Mouse (Mus musculus) adrenal gland, adult 8-10 months (tissue): ENCODE data around the gene Hcn1. TPM values are rescaled to one million over a fixed set of nuclear protein-coding genes. Genes with fewer than 3 reads are reported as not detected.
A peak's percentile ranks its signal among the peaks of the same experiment; 100 is the strongest.

Experiments
- DNase-seq: peaks from one replicate; pipeline ENCODE4 v3.0.0; 2022
- total RNA-seq, 4 experiments: library from RNA; stranded (reverse); gene quantifications; 2 replicates each; pipeline ENCODE4 v1.2.4; 2022

Hcn1 gene
- under 1 TPM in 3 of 4 experiments, not detected in 1; 0.03 to 0.12 (median 0.10) TPM for total RNA-seq

GRCm38 (mm10) chr13:117602181-117602580 lies at the start of gene Hcn1:
Hcn1 (plus strand) TSS chr13:117602320.
- peak; percentile 19 for DNase-seq

GRCm38 (mm10) chr13:117567251-117567650 lies 34.9 kb upstream of the Hcn1 start:
- no peak for DNase-seq

GRCm38 (mm10) chr13:117571747-117572146 lies 30.4 kb upstream of the Hcn1 start:
- DNase-seq, result no peak

- no peak for DNase-seq
Observed at GRCm38 (mm10) chr13:117594494-117595182, 7.5 kb upstream of the Hcn1 start.

GRCm38 (mm10) chr13:117595183-117595532 lies 7.0 kb upstream of the Hcn1 start:
- no peak for DNase-seq

- no peak for DNase-seq
Observed at GRCm38 (mm10) chr13:117601331-117601965, 672 bp upstream of the Hcn1 start.

GRCm38 (mm10) chr13:117602617-117603358 lies 668 bp downstream of the Hcn1 start:
- DNase-seq, result no peak

- DNase-seq, result no peak
Observed at GRCm38 (mm10) chr13:117603421-117603820, 1.3 kb downstream of the Hcn1 start.

GRCm38 (mm10) chr13:117604073-117604472 lies 2.0 kb downstream of the Hcn1 start:
- DNase-seq, result no peak

GRCm38 (mm10) chr13:117604971-117605750 lies 3.0 kb downstream of the Hcn1 start:
- no peak for DNase-seq

GRCm38 (mm10) chr13:117611881-117612280 lies 9.8 kb downstream of the Hcn1 start:
- no peak for DNase-seq

GRCm38 (mm10) chr13:117619544-117619943 lies 17.4 kb downstream of the Hcn1 start:
- no peak for DNase-seq

GRCm38 (mm10) chr13:117657501-117657900 lies 55.4 kb downstream of the Hcn1 start:
- no peak for DNase-seq

GRCm38 (mm10) chr13:117658414-117659175 lies 56.5 kb downstream of the Hcn1 start:
- no peak for DNase-seq

GRCm38 (mm10) chr13:117659511-117659910 lies 57.4 kb downstream of the Hcn1 start:
- DNase-seq, result no peak

- no peak for DNase-seq
Observed at GRCm38 (mm10) chr13:117662661-117663060, 60.5 kb downstream of the Hcn1 start.

- DNase-seq, result no peak
Observed at GRCm38 (mm10) chr13:117669303-117669702, 67.2 kb downstream of the Hcn1 start.

GRCm38 (mm10) chr13:117671851-117672250 lies 69.7 kb downstream of the Hcn1 start:
- no peak for DNase-seq

GRCm38 (mm10) chr13:117676418-117676817 lies 74.3 kb downstream of the Hcn1 start:
- no peak for DNase-seq

- DNase-seq, result no peak
Observed at GRCm38 (mm10) chr13:117687670-117688069, 85.5 kb downstream of the Hcn1 start.

- DNase-seq, result no peak
Observed at GRCm38 (mm10) chr13:117694729-117695332, 92.7 kb downstream of the Hcn1 start.
